Mouse (Mus musculus) lung, postnatal 25 days (tissue): Measurements from ENCODE around the gene Arf3.

Source experiments
- DNase-seq: peaks from one replicate; pipeline ENCODE4 v3.0.0; 2022; ENCODE audit warnings: low spot score

The Arf3 gene

GRCm38 (mm10) chr15:98722191-98722590 is 40.8 kb downstream of the Arf3 start:
- DNase-seq: no peak

- DNase-seq: no peak
These were observed 45.7 kb downstream of the Arf3 start for GRCm38 (mm10) chr15:98717301-98717700.

GRCm38 (mm10) chr15:98714230-98714652 is 48.8 kb downstream of the Arf3 start:
- DNase-seq: peak; percentile 80

GRCm38 (mm10) chr15:98710442-98710841 is 52.6 kb downstream of the Arf3 start:
- peak; percentile 57 for DNase-seq

- DNase-seq: peak; percentile 87
These were observed 55.1 kb downstream of the Arf3 start, which contains the start of gene Ccdc65 for GRCm38 (mm10) chr15:98707766-98708372. Gene Ccdc65, plus strand, starts transcription at chr15:98708207.

GRCm38 (mm10) chr15:98704312-98704711 is 58.7 kb downstream of the Arf3 start:
- no peak for DNase-seq

GRCm38 (mm10) chr15:98699190-98700105 is 63.6 kb downstream of the Arf3 start:
- peak; percentile 82 for DNase-seq

GRCm38 (mm10) chr15:98696216-98696615 is 66.8 kb downstream of the Arf3 start:
- DNase-seq: no peak

- no peak for DNase-seq
These were observed 67.3 kb downstream of the Arf3 start for GRCm38 (mm10) chr15:98695726-98696125.

- DNase-seq: peak; percentile 59
These were observed 70.8 kb downstream of the Arf3 start for GRCm38 (mm10) chr15:98692171-98692715.

GRCm38 (mm10) chr15:98691486-98692147 is 71.4 kb downstream of the Arf3 start:
- no peak for DNase-seq

GRCm38 (mm10) chr15:98689682-98690081 is 73.3 kb downstream of the Arf3 start:
- DNase-seq: no peak
